Mouse (Mus musculus) heart, postnatal 10 days (tissue): ENCODE results near the gene Gm20388. TPM values are rescaled to one million over a fixed set of nuclear protein-coding genes. Genes with fewer than 3 reads are reported as not detected.
"Not testable (repeated sequence)": the region's sequence is repeated elsewhere in the genome, so short reads cannot be mapped to it uniquely, and the experiment has no call there.

Experiments used
- DNase-seq, 2 experiments: peaks; one replicate each; pipeline ENCODE4 v3.0.0; 2021
- intact Hi-C: fragments of 180-260 bp; cut with DNase I; formaldehyde crosslinking; loops from one replicate; pipeline ENCODE4 v1.15.1; 2025
- total RNA-seq, 2 experiments: library from RNA; stranded (reverse); gene quantifications; 2 replicates each; pipeline ENCODE4 v1.2.3; 2021

The Gm20388 gene
- total RNA-seq, 2 experiments from 2014 or later, result 2.0 to 2.2 TPM

DNA sequence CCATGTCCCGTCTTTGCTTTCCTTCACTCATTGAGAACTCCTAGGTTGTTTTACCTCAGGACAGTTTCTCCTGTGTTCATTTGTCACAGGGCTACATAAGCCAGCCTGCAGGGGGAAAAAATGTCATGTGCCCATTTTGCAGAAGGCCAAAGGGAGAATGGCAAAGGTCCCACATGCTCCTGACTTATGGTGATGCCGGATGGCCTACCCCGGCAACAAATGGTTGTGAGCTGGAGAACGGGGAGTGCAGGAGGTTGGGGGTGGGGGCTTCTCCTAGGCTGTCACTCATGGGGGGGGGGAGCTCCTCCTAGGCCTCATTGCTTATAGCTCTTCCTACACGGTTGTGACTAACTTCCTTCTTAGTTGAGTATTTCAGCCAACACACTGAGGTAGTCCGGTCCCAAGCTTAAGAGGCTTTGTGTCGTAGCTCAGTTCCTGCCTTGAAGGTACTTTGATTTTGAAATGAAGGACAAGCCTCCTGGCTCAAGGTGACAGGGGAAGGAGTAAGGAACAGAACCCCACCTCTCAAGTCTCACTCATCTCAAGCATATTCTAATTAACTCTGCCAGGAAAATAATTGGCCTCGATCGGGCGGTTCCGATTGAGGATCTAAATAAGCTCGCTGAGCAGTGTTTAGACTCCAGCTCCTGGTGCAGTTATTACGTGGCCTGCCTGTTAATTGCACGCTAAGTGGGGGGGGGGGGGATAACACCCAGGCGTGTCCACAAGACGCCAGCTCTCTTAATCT, 4233.4 kb downstream of the Gm20388 start:
- DNase-seq, result no peak
- intact Hi-C loops, result no loop called here

DNA sequence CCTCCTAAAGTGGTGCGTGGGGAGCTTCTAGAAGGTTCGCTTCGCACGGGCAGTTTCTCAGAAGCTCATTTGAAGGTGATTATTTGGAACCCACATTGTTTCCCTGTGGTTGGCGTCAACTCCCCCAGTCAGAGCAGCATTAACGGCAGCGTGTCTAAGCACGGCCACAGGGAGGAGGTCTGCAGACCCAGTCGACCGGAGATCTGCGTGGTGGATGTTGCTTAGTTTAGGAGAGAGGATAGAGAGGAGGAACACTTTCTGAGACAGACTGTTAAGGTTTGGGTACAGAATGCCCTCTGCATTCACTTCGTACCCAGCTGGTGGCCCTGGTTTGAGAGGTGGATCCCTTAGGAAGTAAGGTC, 4234.0 kb downstream of the Gm20388 start:
- intact Hi-C loops, result no loop called here
- no peak for DNase-seq

DNA sequence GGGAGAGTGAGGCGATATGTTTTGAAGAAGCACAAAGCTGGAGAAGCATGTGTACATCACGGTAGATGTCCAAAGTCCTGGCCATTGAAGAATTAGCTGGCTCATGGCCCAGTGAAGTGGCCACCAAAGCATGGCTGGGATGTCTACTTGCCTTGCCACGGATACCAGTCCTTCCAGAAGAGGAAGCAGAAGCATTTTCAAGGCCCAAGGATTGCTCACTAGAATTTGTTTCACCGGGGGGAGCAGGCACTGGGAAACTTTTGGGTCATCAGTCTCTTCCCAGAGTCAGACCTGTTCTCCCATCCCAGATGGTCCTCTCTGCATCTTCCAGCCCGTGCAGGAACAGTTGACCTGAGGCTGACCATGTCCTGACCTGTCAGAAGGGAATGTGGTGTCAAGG, 4235.6 kb downstream of the Gm20388 start:
- intact Hi-C loops, result no loop called here
- no peak for DNase-seq

DNA sequence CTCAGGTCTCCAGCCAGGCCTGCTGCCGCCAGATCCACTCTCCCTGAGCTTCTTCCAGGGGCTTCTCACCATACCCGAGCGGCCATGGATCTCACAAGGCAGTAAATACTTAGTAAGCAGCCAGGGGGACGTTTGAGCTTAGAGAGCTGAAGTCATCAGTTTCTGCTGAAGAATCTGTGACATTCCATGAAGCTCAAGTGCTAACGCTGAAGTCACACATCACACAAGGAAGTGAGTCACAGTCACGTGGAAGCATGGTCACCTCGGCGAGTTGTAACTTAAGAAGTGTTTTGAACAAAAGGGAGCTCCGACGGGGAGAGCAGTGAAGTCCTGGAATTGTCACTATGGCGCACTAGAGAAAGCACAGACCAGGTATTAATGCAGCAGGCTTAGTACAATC, 4239.4 kb downstream of the Gm20388 start:
- no peak for DNase-seq
- intact Hi-C loops, result no loop called here

DNA sequence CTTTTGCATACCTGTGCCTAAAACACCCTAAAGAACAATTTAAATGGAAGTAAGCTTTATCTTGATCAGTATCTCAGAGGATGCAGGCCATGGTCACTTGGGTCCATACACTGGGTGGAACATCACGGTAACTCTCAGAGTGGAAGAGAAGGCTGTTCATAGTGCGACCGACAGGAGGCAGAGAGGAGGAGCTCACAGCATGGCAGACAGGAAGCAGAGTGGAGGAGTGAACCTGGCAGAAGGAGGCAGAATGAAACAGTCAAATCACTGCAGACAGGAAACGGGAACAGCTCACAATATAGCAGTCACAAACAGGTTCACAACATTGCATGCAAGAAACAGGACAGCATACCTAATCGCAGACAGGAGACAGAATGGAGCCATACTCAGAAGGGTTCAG, 4239.9 kb downstream of the Gm20388 start:
- DNase-seq, result no peak
- intact Hi-C loops, result no loop called here

- DNase-seq, result no peak
- intact Hi-C loops, result no loop called here
Observed at GRCm38 (mm10) chr8:124151881-124152280, 4241.2 kb downstream of the Gm20388 start.

- intact Hi-C loops, result no loop called here
- DNase-seq, result no peak
Observed at GRCm38 (mm10) chr8:124152771-124153170, 4242.1 kb downstream of the Gm20388 start.

- intact Hi-C loops, result no loop called here
- DNase-seq, result no peak
Observed at GRCm38 (mm10) chr8:124156324-124156723, 4245.7 kb downstream of the Gm20388 start.

DNA sequence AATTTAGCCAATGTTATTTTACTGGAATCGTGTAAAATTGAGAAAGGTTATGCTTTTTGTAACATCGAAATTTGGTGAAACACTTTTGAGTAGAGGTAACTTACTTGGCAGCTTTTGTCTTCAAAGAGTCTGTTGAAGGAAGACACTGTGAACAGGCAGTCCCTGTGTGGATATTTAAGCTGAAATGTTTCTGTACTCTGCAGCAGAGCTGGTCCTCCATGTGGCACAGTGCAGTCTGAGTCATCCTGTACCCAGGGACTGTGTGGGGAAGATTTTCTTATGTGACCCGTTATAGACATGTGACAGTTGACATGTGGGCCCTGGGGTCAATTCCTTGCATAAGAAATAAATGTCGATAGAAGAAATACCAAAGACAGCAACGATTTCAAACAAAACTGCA, 4251.0 kb downstream of the Gm20388 start:
- no peak for DNase-seq
- intact Hi-C loops, result no loop called here

GRCm38 (mm10) chr8:124163258-124163657, 4252.6 kb downstream of the Gm20388 start:
- intact Hi-C loops, result no loop called here
- DNase-seq, result no peak

DNA sequence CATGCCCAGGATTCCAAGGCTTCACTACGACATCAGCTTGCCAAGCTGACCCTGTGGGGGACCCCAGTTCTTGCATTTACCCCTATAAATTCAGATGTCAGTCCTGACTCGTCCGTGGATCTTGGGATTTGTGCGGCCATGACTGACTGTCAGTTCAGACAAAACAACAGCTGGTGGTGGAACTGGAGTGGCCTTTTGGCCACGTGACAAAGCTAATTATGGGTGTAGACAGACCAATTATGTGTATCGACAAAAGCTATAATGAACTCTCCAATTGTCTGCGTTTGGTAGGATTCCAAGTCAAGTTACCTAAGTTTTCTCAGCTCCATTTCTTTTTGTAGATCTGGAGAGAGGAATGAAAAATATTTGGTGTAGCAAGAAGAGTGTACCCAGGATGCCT, 4259.1 kb downstream of the Gm20388 start:
- intact Hi-C loops, result loop anchor here (5.0 kb wide), 1 partner anchor 178 kb away; no protein-coding TSS in a partner anchor
- no peak for DNase-seq

GRCm38 (mm10) chr8:124170671-124171070, 4260.0 kb downstream of the Gm20388 start:
- no peak for DNase-seq
- intact Hi-C loops, result loop anchor here (5.0 kb wide), 1 partner anchor 177 kb away; no protein-coding TSS in a partner anchor

DNA sequence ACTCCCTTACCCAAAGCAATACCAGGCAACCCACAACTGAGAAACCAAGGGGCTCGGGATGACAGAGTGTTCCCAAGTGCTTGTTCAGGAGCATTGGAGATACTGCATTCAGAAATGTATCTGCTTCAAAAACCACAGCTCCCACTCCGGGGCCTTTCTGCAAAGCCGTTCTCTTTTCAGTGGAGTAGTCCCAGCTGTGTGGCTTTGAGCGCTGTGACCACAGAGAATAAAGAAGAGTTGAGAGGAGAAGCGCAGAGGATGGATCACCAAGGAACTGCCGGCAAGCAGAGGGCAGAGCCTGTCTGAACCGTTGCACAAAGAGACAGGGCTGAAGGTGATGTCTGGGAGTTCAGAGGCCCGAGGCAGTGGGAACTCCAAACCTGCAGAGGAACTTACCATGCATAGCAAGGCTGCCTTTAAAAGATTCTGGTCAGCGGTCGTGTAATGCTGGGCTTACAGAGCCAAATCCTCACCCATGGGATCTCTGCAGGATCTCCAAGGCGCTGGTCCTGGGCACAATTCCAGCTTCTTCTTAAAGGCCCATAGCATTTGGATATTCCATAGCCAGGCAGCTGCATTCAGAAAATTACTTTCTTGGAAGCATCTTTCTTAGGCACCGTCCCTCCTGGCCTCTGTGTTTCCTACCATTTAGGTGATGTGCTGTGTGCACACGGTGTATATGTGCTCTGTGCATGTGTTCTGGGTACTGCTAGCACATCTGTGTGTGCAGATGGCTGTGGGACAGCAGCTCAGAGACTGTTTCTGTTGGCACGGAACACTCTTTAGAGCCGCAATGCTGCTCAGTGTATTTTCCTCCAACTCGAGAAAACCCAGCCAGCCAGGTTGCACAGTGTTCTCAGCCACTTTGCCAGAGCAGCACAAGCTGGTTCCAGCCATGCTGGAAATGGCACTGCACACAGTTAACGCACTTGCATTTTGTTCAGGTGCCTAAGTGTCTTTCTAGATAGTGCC, 4261.2 kb downstream of the Gm20388 start:
- intact Hi-C loops, result loop anchor here (5.0 kb wide), 1 partner anchor 175 kb away; no protein-coding TSS in a partner anchor
- DNase-seq, result peak; percentile 60 to 64

DNA sequence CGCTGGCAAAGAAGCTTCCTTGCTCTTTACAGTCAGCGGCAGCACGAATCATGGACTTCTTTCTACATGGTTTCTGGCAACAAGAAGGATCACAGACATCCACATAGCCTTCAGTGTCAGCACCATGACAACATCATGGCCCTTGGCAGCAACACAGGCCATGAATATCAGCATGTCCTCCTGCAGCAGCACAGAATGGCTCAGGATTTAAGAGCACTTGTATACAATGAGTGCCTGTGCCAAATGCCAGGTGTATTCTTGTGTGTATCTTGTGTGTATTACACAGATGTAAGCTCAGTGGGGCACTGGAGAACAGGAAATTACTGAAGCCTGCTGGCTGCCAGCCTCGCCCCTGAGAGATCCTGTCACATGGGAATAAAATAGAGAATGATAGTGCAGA, 4263.0 kb downstream of the Gm20388 start:
- no peak for DNase-seq
- intact Hi-C loops, result loop anchor here (5.0 kb wide), 1 partner anchor 174 kb away; no protein-coding TSS in a partner anchor

DNA sequence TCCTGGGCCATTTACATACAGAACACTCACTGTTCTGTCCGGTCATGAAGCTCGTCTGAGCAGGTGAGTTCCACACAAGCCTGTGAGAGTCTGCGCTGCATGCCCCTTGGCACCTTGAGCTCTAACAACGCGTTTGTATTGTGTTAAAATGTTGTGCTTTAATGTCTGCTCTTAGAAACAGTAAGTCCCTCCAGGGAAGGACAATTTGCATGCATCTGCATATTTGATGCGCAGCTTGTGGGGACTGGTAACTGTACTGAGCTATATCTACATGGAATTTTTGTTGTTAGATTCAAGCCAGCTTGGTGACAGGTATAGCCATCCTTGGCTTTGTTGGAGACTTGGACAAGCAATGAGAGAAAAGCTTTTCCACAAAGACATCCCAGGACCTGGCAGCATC, 4265.5 kb downstream of the Gm20388 start:
- no peak for DNase-seq
- intact Hi-C loops, result no loop called here

DNA sequence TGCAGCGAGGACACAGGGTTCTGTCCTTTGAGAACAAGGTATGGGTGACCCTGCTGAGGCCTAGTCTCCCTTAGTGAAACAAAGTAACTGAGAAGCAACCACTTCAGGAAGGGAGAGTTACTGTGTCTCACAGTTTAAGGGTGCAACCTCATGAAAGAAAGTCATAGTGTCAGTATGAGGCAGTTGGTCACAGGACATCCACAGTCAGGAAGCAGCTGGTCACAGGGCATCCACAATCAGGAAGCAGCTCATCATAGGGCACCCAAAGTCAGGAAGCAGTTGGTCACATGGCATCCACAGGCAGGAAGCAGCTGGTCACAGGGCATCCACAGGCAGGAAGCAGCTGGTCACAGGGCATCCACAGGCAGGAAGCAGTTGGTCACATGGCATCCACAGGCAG, 4266.5 kb downstream of the Gm20388 start:
- DNase-seq, intact Hi-C loops: not testable (repeated sequence)

GRCm38 (mm10) chr8:124180681-124181445, 4270.2 kb downstream of the Gm20388 start:
- intact Hi-C loops, result loop anchor here (5.0 kb wide), 1 partner anchor 136 kb away; no protein-coding TSS in a partner anchor
- no peak for DNase-seq

DNA sequence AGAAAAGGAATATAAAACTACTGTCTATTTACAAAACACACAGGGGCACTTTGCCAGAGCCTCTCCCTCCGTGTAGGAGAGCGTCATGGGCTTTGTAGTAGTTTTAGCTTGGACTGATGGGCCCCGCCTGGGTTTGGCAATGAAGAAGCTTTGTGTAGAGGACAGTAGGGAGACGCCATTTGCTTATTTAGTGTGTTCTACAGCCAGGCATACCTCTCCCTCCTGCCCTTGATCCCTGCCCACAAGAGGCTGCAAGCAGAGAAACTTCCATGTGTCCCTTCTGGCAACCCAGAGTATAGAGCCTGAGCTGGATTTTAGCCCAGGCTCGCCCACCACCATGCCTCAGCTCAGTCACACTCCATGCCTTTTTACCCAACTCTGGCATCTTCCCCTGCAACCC, 4271.1 kb downstream of the Gm20388 start:
- peak in 1 of 2 experiments; percentile 19 for DNase-seq
- intact Hi-C loops, result loop anchor here (5.0 kb wide), 1 partner anchor 136 kb away; no protein-coding TSS in a partner anchor

DNA sequence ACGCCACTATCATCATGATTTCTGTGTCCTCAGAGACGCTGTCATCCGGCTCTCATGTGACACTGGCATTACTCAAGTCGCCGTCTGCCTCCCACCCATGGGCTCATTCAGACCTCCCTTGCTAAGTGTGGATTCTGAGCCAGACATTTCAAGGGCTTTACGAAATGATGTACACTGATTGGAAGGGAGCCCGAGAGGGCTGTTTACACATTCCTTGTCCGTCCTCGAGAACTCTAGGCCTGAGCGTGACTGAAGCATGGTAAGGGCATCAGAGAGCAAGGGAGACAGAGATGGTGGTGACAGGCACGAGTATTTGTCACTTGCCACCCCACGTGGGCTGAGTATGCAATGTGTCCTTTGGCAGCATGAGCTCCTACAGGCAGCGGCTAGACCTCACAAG, 4271.6 kb downstream of the Gm20388 start:
- intact Hi-C loops, result loop anchor here (5.0 kb wide), 1 partner anchor 135 kb away; no protein-coding TSS in a partner anchor
- peak; percentile 76 to 82 for DNase-seq

- intact Hi-C loops, result loop anchor here (5.0 kb wide), 1 partner anchor 133 kb away; no protein-coding TSS in a partner anchor
- DNase-seq, result peak; percentile 54 to 55
Observed at GRCm38 (mm10) chr8:124184078-124184477, 4273.4 kb downstream of the Gm20388 start.
